Mouse (Mus musculus): Measurements from ENCODE around the gene Bend3. TPM values are rescaled to one million over a fixed set of nuclear protein-coding genes. Genes with fewer than 3 reads are reported as not detected.

Gene Bend3
- 9.7 TPM for polyA plus RNA-seq (2017; shearing (Covaris generic))

GRCm38 (mm10) chr10:43478751-43479435, at the start of gene Bend3:
TSS of gene Bend3 (plus strand) at chr10:43478831.

GRCm38 (mm10) chr10:43523931-43524330, 45.3 kb downstream of the Bend3 start, which contains the start of gene Gm9803:
TSS of gene Gm9803 (plus strand) at chr10:43524084.

GRCm38 (mm10) chr10:43540442-43541152, 62.0 kb downstream of the Bend3 start, which contains the start of gene 1700021F05Rik:
TSS of gene 1700021F05Rik (minus strand) at chr10:43540994.

Other genes with a start within 250 kb of the Bend3 start
- gene Gm9803, start 45.3 kb downstream of the Bend3 start, polyA plus RNA-seq (2017; shearing (Covaris generic)), result 40.6 TPM
- gene 1700021F05Rik, start 62.2 kb downstream of the Bend3 start, polyA plus RNA-seq (2017; shearing (Covaris generic)), result 11.2 TPM
- gene Cd24a, start 99.5 kb downstream of the Bend3 start, polyA plus RNA-seq (2017; shearing (Covaris generic)), result 0.82 TPM